Mouse (Mus musculus) brain, adult 2 months (tissue): ENCODE results near the gene Il1rl1.
A peak's percentile ranks its signal among the peaks of the same experiment; 100 is the strongest.

Source experiments
- DNase-seq: peaks from one replicate; pipeline ENCODE4 v3.0.0; 2011; ENCODE audit warnings: low read depth, low spot score

The Il1rl1 gene

DNA sequence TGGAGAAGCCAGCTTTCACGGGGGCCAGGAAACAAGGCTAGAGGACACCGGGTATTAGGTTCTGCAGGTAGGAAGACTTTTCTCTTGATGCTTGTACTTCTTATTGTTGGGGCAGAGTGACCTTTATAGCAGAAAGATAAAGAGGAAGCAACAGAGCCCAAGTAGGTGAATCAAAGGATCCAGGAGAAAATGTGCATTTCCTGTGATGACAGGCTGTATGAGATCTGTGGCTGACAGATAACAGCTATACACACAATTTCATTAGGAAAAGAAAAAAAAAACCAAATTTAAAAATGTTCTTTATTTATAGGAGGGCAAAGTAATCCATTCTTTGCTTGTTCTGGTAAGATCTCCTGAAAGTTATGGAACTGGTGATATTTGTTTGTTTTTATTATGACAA, 8.0 kb downstream of the Il1rl1 start:
- DNase-seq = no peak

DNA sequence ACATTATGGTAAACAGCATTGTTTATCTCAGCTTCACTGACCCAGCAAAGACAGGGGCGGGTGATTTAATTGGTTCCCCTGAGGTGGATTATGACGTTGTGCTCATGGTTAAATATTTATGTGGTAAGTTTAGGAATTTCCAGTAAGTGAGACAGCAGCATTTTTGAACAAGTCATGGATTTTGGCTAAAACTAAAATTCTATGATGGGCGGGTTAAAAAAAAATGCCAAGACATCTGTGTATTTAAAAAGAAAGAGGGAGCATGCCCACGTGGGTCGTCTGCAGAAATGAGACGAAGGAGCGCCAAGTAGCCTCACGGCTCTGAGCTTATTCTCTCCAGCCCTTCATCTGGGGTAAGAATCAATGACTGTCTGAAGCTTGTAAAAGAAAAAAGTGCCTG, 10.1 kb downstream of the Il1rl1 start:
- peak; percentile 2 for DNase-seq

DNA sequence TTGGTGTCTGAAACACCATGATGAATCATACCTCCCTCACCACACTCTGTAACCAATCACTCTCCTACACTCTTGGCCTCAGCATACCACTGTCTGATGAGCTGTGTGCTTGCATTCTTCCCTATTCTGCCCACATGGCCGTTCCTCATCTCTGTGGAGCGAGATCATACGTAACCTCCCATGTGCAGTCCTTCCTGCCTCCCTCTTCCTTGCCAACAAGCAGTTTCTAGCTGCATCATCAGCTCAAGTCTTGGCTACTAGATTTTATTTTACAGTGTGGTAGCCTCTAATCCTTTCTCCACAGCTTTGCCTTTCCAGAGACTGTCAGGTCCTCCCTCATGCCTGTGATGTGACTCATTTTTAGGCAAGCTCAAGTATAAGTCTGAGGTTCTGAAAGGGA, 15.4 kb downstream of the Il1rl1 start:
- peak; percentile 62 for DNase-seq

DNA sequence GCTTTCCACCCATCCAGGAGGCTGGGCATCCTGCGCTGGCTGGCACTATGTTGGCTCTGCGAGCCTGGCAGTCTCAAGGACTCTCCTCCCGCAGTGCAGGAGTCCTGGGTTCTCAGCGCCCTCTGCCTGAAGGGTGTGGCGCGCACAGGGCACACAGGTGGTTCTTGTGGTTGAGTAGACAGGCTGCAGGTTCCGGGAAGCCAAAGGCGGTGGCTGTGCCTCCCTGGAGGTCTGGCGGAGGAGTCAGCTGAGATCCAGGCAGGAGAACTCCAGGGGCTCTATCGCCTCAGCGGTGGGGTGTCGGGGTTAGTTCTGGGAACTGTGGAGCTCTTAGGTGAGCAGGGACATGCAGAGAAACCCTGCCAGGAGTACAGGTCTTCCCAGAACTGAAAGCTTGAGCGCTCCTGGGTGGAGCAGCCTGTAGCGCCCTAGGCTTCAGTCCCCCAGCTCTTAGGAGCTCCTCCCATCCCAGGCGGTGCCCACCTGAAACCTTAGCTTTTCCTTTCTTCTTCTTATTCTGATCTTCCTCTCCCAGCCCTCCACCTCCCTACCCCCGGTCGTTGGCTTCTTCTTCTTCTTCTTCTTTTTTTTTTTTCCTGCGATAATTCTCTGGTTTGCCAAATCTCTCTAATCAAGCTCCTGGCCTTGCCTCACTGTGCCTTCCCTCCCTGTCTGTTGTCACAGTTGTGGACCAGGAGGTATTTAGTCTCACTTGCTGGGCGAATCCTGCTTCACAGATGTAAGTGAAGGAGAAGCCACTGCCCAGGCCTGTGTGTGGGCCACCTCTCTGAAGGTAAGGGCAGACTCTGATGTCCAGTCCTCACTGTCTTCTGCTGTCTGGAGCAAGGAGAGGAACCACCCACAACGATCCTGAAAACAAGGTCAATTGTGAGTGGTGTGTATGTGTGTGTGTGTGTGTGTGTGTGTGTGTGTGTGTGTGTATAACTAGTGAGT, 36.4 kb downstream of the Il1rl1 start, which contains the start of gene Il18r1:
Il18r1 (plus strand) TSS at position 76 of the 954 bp plus-strand sequence.
- no peak for DNase-seq

DNA sequence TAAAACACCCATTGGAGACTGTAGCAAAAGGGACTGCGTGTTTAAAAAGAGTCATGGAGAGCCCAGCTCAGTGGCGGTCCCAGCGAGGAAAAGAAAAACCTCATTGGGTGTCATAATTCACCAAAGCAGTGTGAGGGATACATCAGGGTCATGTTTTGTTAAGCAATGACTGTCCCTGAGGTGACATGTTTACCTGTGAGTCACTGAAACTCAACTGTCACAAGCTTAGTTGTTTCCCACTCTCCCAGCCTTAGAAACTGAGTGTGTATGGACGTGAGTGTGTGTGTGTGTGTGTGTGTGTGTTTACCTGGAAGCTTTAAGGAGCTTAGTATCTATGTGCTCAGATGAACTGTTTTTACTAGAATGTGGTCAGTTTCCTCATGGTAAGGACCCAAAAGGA, 37.9 kb downstream of the Il1rl1 start:
- DNase-seq = no peak

DNA sequence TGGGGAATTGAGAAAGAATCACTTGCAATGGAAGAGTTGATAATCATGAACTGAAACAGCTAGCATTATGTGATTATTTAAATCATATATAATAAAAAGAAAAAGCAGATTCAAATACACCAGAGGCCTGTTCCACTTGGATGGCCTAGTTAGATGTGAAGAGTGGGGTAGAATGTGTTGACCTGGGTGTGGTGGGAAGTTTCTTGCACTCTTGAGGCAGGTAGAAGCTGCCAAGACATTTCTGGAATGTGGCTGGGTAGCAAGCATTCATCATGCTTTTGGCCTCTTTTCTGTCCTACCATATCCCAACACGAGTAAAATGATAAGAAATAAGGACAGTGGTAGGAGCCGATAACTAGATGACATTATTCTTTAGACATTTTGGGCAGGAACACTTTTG, 39.4 kb downstream of the Il1rl1 start:
- no peak for DNase-seq

DNA sequence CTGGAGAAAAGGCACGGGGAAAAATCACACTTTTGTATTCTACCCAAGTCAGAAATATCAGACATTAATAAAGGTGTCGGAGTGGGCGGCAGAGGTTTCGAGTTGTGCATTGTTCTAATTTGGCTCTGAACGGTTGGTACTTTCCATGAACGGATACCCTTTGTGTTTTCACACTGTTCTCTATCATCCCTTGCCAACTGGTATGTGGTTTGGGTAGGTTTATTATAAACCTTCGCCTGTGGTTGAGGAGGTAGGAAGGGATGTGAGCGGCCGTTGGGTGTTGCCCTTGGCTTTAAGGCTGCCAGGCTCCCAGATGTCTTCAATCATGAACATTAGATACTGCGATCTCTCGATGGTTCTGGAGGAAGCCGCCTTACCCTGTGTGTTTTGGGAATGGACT, 40.5 kb downstream of the Il1rl1 start:
- no peak for DNase-seq

DNA sequence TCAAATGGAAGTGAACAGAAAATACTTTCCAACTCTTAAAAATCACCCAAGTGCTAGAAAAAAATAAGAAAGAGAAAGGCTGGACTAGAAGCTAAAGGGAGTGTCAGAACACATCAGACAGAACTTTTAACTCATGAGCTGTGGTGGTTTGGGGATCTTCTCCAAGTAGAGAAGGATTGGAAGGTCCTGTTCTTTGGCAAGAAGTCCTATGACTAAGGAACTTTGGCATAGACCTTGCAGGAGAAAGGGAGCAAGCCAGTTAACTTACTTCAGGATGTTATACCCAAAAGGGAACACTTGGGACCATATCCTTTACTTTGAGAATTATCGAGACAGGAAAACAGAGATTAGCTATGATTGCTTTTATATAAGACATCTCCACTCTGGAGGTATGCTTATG, 43.0 kb downstream of the Il1rl1 start:
- no peak for DNase-seq

DNA sequence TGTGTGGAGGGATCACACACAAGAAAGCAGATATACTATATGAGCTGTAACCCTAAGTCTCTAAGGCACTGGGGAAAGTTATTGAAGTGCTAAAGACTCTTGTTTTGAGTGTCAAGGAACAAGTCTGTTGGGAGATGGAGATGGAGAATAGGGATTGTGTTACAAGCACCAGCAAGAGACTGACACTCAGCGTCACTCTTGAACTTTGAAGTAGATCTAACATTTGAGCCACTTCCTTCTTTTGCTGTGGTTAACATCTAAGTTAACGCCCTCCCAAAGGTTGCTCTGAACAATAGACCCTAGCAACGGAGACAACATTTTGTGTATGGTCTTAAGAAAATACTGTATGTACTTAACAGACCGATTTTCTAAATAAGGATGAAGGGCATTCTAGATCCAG, 44.3 kb downstream of the Il1rl1 start:
- DNase-seq = no peak

DNA sequence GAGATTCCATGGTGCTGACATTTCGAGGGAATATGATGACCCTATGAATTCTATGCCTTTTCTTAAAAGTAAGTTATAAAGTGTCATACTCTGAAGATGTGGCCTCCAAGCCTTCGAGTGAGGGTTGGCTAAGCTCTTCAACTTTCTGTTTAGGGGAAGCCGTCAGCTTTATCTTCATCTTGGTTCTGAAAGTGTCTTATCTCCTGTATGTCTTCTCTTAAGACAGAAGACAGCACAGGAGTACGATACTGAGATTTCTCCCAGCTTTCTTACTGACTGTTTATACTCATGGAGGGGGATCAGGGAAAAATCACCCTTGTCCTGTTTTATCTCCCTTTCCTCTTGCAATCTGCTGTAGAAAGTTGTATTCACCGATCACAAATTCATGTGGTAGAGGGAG, 45.0 kb downstream of the Il1rl1 start:
- DNase-seq = no peak

DNA sequence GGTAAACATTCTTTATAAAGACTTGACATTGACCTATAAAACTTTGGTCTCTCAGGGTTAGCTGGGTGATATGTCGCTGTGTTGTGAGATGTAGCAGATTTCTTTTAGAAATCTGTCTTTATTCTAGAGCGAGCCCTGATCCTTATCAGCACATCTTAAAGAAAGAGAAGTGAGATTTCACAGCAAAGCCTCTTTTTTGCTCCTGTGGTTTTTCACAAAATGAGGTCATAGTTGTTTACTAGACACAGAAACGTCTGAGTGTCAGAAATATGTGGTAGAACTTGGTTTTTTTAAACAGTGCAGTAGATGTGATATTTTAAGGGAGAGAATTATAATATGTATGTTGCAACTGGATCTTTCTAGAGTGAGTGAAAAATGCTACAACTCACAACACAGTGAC, 46.3 kb downstream of the Il1rl1 start:
- DNase-seq = no peak

DNA sequence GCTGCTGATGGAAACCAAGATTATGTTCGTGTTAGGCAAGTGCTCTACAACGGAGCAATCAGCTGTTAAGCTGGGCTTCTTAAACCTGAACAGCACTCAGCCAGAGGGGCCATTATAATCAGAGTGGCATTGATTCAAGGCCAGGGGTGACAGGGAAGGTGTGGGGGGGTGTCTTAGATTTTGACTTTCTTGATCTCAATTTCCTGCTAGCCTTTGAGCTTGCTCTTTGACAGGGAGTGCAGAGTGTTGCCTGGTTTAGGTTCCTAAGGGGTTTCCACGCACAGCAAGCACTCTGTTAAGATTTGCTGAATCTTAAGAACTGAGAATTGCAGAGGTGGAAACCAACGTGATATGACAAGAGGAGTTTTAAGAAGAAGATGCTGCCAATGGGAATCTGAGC, 47.4 kb downstream of the Il1rl1 start:
- peak; percentile 20 for DNase-seq

DNA sequence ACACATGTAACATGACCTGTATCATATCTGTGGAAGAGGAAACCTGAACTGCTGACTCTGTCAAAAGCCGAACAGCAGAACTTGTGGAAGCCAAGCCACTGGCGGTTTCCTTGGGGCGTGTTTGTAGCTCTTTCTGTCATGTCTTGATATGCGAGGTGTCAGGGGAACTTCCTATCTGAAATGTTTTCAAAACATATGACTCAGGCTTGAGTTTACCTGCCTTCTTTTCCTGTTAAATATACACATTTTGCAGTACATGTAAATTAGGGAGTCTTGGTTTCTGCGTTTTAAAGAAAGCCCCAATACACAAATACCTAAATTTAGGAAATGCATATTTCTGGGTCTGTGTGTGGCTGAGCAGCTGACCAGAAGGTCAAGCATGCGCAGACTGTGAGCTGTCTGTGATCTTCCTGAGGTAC, 50.1 kb downstream of the Il1rl1 start:
- DNase-seq = no peak

DNA sequence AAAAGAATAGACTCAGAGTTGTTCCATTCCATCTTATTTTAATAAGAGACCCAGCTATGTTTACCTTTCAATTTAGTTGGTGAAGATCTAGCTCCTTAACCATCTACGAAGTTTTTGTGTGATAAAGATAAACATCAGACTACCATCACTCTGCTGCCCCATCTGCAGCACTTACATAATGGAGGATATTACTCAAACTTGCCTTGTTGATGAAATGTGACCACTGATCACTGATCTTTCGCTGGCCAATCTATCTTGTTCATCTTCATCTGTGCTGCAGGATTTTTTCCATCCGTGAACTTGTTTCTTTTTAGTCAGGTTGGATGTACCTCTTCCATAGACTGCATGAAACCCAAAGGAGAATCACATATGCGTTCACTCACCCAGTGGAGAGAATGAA, 65.2 kb downstream of the Il1rl1 start:
- no peak for DNase-seq

DNA sequence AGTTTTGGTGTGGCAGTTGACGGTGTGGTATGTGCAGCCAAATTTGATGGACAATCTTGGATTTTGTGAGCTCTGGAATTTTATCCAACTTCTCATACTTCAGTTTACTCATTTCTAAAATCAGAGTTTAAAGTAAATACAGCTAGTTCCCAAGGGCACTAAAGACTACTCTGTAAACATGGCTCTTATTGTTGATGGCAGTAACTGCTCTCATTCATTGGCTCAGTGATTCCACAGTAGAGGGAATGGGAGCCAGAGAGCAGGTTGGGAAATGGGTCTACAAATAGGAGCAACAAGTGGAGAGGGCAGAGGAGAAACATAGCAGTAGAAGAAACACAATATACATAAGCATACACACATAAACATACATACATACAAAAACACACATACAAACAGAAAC, 70.3 kb downstream of the Il1rl1 start:
- no peak for DNase-seq

DNA sequence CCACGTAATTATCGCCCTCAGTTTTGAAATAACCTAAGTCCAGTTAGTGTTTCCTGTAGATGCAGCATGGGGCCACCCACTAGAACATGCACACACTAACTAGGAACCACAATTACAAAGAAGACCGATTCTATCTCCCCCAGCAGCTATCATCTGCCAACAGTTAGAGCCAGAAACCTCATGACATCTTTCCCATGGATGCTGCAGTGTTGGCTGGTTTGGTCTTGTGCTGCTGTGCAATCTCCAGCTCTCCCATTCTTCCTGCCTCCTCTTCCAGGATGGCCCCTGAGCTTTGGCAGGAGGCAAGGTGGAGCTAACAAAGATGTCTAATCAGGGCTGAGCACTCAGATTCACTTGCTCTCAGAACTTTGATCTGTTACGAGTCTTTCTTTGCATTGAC, 71.8 kb downstream of the Il1rl1 start:
- DNase-seq = no peak

DNA sequence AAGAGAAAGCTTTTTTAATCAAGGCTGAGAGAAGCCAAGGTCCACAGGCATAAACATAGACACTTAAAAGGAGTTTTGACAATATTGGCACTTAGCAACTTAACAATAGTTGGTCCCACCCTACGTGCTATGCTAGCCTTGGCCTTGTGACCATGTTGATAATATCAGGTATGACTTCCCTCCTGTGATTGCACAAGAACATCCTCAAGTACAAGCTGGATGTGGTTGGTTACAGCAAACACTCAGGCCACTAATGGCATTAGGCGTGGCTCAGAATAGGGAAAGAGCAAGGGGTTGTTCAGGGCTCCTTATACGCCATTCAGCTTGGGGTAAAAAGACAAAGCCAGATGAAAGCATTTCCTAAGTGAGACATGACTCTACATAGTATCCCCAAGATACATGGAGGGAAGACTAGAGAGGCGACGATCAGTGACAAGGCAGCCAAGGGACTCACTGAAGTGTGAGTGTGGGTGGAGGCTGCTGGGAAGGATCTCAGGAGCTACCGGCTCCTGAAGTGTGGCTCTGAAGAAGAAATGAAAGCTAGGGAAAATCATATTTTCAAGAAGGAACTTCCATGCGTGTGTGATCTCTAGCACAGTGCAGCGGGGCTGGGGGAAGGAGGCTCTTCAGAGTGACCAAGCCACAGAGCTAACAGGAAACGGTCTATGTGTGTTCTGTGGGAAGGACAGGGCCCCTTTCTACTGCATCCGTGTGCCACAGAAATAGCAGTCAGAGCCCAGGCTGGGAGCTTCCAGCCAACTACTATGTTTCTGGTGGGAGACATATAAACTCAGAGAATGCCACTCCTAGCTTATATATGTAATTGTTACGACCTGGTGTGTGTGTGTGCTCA, 72.4 kb downstream of the Il1rl1 start:
- peak; percentile 44 for DNase-seq

DNA sequence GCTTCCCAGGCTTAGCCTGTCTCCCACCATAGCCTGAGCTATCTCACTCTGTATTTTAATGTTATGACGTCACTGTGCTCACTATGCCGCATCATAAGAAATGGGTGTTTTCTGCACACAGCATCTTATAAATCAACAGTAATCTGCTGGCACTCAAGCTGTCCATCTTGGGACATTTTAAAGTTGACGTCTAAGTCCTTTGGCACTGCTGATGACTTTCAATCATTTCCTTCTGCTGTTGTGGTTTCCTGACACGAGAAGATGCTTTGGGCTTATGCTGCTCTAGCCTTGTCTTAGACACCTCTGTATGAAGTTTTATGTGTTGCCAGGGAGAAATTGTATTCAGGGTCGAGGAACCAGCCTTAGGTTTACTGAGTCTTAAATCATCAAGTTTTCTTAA, 75.2 kb downstream of the Il1rl1 start:
- DNase-seq = no peak
